Mouse (Mus musculus) adrenal gland, adult 8-10 months (tissue): ENCODE results near the gene Tcf12. TPM values are rescaled to one million over a fixed set of nuclear protein-coding genes. Genes with fewer than 3 reads are reported as not detected.

Source experiments
- DNase-seq: peaks from one replicate; pipeline ENCODE4 v3.0.0; 2022
- total RNA-seq, 4 experiments: library from RNA; stranded (reverse); gene quantifications; 2 replicates each; pipeline ENCODE4 v1.2.4; 2022

The Tcf12 gene
- total RNA-seq, 4 experiments from 2014 or later: 75.8 to 118 (median 89.1) TPM

DNA sequence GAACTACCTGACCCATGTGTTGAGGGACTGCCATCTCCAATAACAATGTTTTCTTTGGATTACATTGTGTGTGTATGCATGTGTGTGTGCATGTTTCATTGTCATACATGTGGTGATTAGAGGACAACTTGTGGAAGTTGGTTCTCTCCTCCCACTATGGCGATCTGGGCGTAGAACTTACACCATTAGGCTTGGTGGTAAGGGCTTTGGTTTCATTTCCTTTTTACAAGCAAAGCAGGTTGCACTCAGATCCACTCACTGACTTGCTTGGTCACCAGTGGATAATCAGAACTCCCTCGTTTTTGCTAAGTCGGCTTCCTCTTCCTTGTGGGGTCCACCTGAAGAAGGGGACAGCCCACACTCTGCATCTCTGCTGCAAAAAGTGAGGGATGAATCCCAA, 277.0 kb downstream of the Tcf12 start:
- DNase-seq: no peak

DNA sequence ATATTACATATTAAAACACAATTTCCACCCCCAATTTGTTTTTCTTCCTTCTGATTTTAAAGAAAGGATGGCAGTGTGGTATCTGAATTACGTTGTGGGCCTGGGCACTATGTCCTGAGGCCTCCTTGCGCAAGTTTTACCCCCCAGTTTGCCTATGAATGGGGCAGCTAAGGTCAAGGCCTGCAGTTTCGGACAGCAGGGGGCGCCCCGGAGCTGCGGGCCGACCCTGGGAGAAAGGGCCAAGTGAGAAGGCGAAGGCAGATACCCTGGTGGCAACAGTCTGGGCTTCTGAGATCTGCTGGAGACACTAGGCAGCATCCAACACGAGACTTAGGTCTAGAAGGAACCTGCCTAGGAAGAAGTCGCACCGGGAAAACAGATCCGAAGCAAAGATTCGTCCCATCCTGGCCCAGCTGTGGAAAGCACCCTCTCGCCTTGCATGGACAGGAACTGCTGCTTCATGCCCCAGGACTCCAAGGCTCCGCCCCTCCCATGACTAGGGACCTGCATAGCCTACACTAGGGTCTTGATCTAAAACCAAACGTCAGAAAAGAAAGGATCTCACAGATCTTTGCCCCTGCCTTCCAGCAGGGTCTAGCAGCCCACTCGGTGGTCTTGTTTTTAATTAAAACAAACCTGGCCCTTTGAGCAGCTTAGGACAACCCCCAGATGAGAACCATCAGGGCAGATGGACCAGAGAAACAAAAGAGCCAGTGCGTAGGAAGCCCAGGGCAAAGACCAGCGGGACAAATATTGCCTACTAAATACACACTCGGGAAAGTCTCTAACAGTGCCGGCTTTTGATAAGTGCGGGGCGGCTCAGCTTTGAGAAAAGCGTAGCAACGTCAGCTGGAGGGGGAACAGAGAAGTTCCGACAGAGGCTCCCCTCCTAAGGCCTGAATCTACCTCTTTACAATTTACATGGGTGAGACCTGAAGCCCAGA, 279.6 kb downstream of the Tcf12 start:
- no peak for DNase-seq

- DNase-seq: no peak
These were observed 280.7 kb downstream of the Tcf12 start for GRCm38 (mm10) chr9:71830994-71831393.

- no peak for DNase-seq
These were observed 281.3 kb downstream of the Tcf12 start for GRCm38 (mm10) chr9:71830365-71830764.

DNA sequence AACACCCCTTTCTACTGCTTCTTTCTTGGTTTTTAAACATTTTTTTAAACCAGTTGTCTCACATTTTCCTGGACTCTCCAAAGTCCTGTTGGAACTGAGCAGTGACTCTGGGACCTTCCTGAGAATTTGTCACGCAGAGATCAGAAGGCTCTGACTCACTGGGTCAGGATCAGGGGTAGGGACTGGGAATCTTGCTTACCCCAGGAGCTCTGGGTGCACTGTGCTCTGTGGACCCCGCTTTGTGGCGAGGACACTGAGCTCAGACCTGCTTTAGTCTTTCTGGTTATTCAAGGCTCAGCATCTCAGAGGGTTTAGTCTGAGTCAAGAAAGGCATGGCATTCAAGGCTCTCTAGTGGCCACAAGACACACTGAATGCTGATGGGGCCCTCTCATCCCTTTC, 281.9 kb downstream of the Tcf12 start:
- DNase-seq: no peak

DNA sequence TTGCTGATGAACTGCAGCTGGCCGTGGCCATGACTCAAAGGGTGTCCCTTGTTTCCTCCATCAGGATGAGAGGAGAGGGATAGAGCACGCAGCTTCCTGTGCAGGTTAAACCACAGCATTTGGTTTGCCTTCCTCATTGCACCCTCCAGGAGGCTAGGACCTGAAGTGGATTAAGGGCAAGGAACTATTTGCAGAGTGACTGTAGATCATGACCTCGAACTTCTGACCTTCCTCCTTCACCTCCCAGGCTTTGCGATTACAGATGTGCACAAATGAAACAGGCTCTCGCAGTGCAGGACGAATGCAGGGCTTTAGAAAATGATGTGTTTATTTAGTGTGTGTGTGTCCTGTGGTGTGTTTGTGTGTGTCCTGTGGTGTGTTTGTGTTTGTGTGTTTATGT, 282.5 kb downstream of the Tcf12 start:
- no peak for DNase-seq

GRCm38 (mm10) chr9:71827371-71827770, 284.3 kb downstream of the Tcf12 start:
- no peak for DNase-seq

- DNase-seq: peak; percentile 87
These were observed 285.6 kb downstream of the Tcf12 start for GRCm38 (mm10) chr9:71826040-71826525.

GRCm38 (mm10) chr9:71822003-71822402, 289.7 kb downstream of the Tcf12 start:
- DNase-seq: no peak

GRCm38 (mm10) chr9:71818453-71818852, 293.2 kb downstream of the Tcf12 start:
- DNase-seq: no peak

- DNase-seq: no peak
These were observed 295.6 kb downstream of the Tcf12 start for GRCm38 (mm10) chr9:71816121-71816520.

GRCm38 (mm10) chr9:71813565-71813964, 298.1 kb downstream of the Tcf12 start:
- DNase-seq: no peak

- DNase-seq: no peak
These were observed 298.8 kb downstream of the Tcf12 start for GRCm38 (mm10) chr9:71812914-71813313.

DNA sequence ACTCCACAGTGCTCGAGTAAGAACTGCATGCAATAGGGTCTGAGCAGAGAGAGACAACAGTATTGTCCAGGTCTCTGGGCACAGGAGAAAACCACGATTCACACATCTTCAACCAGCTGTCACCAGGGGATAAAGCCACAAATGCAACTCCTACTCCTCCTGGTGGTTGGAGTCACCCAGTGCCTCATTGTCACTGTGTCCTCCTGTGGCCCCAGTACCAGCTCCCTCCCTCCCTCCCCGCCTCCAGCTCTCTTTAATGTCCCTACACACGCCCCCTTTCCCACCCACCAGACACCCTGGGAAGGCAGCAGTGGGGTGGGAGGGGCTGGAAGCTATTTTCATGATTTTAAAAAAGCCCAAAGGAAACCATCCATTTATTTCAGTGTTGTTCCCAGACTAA, 299.3 kb downstream of the Tcf12 start:
- no peak for DNase-seq

DNA sequence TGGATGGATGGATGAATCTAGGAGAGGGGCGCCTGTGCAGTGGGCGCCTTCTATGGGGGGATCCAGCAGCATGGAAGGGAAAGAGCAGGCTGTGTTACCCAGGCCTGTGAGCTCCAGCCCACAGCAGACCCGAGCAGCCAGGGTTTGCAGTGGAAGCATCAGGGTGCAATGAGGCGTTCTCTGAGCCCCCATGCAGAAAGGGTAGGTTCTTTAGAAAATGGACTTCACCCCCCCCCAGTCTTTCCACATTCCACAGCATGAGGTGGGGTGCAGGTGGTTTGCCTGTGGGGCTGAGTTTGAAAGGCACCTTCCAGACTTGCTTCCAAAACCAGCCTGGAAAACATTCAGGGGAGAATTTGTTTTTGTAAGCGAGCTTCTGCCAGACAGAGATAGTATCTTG, 300.3 kb downstream of the Tcf12 start:
- no peak for DNase-seq

DNA sequence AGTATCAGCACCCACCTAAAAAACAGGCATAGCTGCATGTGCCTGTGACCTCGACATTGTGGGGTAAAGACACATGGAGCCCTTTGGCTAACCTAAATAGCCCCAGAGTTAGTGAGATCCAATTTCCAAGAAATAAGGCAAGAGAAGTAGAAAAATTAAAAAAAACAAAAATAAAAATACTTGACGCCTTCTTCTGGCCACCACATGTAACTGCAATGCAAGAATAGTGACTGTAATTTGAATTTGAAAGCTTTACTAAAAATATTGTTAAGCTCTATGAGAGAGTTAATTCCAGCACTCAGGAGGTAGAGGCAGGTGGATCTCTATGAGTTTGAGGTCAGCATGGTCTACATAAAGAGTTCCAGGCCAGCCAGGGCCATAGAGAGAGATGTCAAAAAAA, 300.9 kb downstream of the Tcf12 start:
- no peak for DNase-seq

DNA sequence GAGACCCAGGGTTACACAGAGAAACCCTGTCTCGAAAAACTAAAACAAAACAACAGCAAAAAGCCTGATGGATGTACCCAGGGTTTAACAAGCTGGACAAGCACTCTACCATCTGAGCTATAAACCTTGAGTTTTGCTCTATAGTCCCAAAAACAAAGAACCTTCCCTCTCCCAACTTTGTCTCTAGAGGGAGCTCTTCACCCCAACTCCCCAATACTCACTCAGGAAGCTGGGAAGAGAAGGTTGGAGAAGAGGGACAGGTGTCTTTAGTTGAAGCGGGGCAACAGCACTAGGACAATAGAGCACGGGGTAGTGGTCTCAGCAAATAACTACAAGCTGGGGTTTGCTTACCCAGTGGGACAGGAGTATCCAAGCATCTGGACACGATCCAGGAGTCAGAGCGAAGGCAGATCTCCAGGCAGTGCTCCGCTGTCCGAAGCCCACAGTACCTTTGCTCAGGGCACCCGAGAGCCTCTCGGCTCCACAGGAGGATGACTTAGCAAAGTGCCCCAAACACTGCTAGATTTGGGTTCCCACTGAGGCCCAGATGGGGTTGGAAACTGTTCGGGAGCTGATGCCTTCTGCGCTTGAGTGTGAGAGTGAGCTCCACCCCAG, 302.9 kb downstream of the Tcf12 start:
- no peak for DNase-seq

- no peak for DNase-seq
These were observed 303.9 kb downstream of the Tcf12 start for GRCm38 (mm10) chr9:71807801-71808200.

- peak; percentile 70 for DNase-seq
These were observed 305.3 kb downstream of the Tcf12 start for GRCm38 (mm10) chr9:71806422-71806805.

- no peak for DNase-seq
These were observed 305.8 kb downstream of the Tcf12 start for GRCm38 (mm10) chr9:71805646-71806421.

DNA sequence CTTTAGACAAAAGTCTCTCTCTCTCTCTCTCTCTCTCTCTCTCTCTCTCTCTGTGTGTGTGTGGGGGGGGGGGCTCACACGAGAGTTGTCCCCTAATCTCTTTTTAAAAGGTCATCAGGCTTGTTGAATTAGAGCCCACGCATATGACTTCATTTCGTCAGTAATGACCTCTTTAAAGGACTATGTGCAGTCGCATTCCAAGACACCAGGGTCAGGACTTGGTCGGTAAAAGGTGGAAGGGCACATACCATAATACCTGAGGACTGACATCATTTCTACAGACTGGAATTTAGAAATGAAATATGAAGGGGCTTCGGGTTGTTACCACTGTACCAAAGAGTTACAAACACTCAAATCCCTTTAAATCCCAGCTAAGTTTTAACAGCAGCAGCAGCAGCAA, 307.6 kb downstream of the Tcf12 start:
- DNase-seq: no peak

GRCm38 (mm10) chr9:71803281-71803680, 308.4 kb downstream of the Tcf12 start:
- no peak for DNase-seq

GRCm38 (mm10) chr9:71799598-71799997, 312.1 kb downstream of the Tcf12 start:
- DNase-seq: no peak
